In genomic region chr16:24594508-24594907, GRCm38 (mm10) we compare ENCODE assay signal across 23 mouse cellular contexts.
"Had no signal": no experiment of that assay in that cellular context is flagged by ENCODE, and none has a peak within 500 bp of the region (broad histone marks: within the 10 kb centered on the region; RNA-seq: fewer than 3 reads in every experiment).

No protein-coding gene starts in this region.

- H3K27me3 ChIP-seq: heart, embryonic 13.5 days; heart, embryonic 15.5 days; hindbrain, embryonic 13.5 days; hindbrain, embryonic 15.5 days; intestine, embryonic 15.5 days; limb, embryonic 12.5 days had no signal

- H3K9ac ChIP-seq: heart, embryonic 13.5 days; heart, embryonic 15.5 days; hindbrain, embryonic 13.5 days; hindbrain, embryonic 15.5 days; intestine, embryonic 15.5 days; limb, embryonic 12.5 days had no signal

- H3K9me3 ChIP-seq: heart, embryonic 15.5 days; hindbrain, embryonic 13.5 days; hindbrain, embryonic 15.5 days; intestine, embryonic 15.5 days; limb, embryonic 10.5 days; limb, embryonic 12.5 days had no signal

- ATAC-seq: intestine, embryonic 15.5 days; intestine, postnatal 0 days had no signal

- H3K4me3 ChIP-seq: heart, embryonic 13.5 days; heart, embryonic 15.5 days; hindbrain, embryonic 13.5 days; hindbrain, embryonic 15.5 days; intestine, embryonic 15.5 days; layer of hippocampus, adult 2 months; left cerebral cortex, adult 2 months; limb, embryonic 10.5 days; limb, embryonic 12.5 days had no signal

- DNase-seq: gastrocnemius, postnatal 14 days; gastrocnemius, postnatal 36 days; heart, adult 18-20 months; heart, postnatal 14 days; heart, postnatal 36 days; kidney, adult 18-20 months; kidney, adult 8-10 months; kidney, postnatal 10 days; kidney, postnatal 25 days; kidney, postnatal 4 days; liver had no signal

- H3K4me2 ChIP-seq: heart, embryonic 11.5 days; heart, embryonic 13.5 days; heart, embryonic 15.5 days; hindbrain, embryonic 13.5 days; hindbrain, embryonic 15.5 days; intestine, embryonic 15.5 days; limb, embryonic 12.5 days; liver, embryonic 11.5 days had no signal

- H3K27ac ChIP-seq: heart, embryonic 13.5 days; heart, embryonic 15.5 days; hindbrain, embryonic 13.5 days; hindbrain, embryonic 15.5 days; intestine, embryonic 15.5 days; layer of hippocampus, adult 2 months; left cerebral cortex, adult 2 months; limb, embryonic 10.5 days; limb, embryonic 12.5 days had no signal

- H3K36me3 ChIP-seq: heart, embryonic 13.5 days; heart, embryonic 15.5 days; hindbrain, embryonic 13.5 days; hindbrain, embryonic 15.5 days; intestine, embryonic 15.5 days; limb, embryonic 10.5 days; limb, embryonic 12.5 days had no signal

- H3K4me1 ChIP-seq: hindbrain, embryonic 13.5 days; hindbrain, embryonic 15.5 days; intestine, embryonic 15.5 days; limb, embryonic 10.5 days; limb, embryonic 12.5 days had no signal
